Mouse (Mus musculus) forebrain, embryonic 11.5 days (tissue): ENCODE measurements around the gene Nbas. TPM values are rescaled to one million over a fixed set of nuclear protein-coding genes. Genes with fewer than 3 reads are reported as not detected.

Source experiments
- ATAC-seq: fragments of 200-750 bp; cut with Nextera tagmentation; replicated peaks from 2 replicates; pipeline ENCODE4 v1.8.0; 2017; ENCODE audit warnings: moderate TSS enrichment; ENCODE audit not compliant: low FRiP score
- DNase-seq: peaks from one replicate; pipeline ENCODE4 v3.0.0-alpha.2; 2017; ENCODE audit warnings: low spot score
- H3K27ac ChIP-seq: fragments of 300-500 bp; sonication (generic); 2 replicates; pipeline ENCODE4 v1.5.1; 2014; ENCODE audit warnings: low read depth, low read length
- H3K27me3 ChIP-seq: fragments of 300-500 bp; sonication (generic); 2 replicates; pipeline ENCODE4 v1.6.1; 2014; ENCODE audit warnings: mild to moderate bottlenecking, low read length, mixed read lengths; ENCODE audit not compliant: control insufficient read depth, insufficient read depth
- H3K36me3 ChIP-seq: fragments of 300-500 bp; sonication (generic); 2 replicates; pipeline ENCODE4 v1.6.1; 2014; ENCODE audit warnings: mild to moderate bottlenecking, low read length, moderate library complexity, mixed read lengths; ENCODE audit not compliant: control insufficient read depth, insufficient read depth
- H3K4me1 ChIP-seq: fragments of 300-500 bp; sonication (generic); replicated peaks from 2 replicates; pipeline ENCODE4 v1.6.1; 2014; ENCODE audit warnings: low read length, mixed read lengths; ENCODE audit not compliant: control insufficient read depth, insufficient read depth
- H3K4me2 ChIP-seq: fragments of 300-500 bp; sonication (generic); 2 replicates; pipeline ENCODE4 v1.6.1; 2014; ENCODE audit warnings: low read depth, mild to moderate bottlenecking, low read length, moderate library complexity, mixed read lengths; ENCODE audit not compliant: severe bottlenecking
- H3K4me3 ChIP-seq: fragments of 300-500 bp; sonication (generic); 2 replicates; pipeline ENCODE4 v1.5.1; 2014; ENCODE audit warnings: low read depth, low read length
- H3K9ac ChIP-seq: fragments of 300-500 bp; sonication (generic); 2 replicates; pipeline ENCODE4 v1.6.1; 2014; ENCODE audit warnings: low read length
- H3K9me3 ChIP-seq: fragments of 300-500 bp; sonication (generic); 2 replicates; pipeline ENCODE4 v1.6.1; 2016; ENCODE audit warnings: low read length, mixed read lengths; ENCODE audit not compliant: control insufficient read depth
- WGBS: fragments of 180-500 bp; shearing (Covaris S2); extraction: QIAGEN DNeasy Blood & Tissue Kit; methylation state at CpG from one replicate; pipeline ENCODE4 v1.1.7; 2014; 5-methylcytosine and 5-hydroxymethylcytosine counted together
- polyA plus RNA-seq: library from polyadenylated mRNA; unstranded; fragments of >200 nt; fragmentation: Nextera tagmentation; extraction: Ambion mirVana; gene quantifications from 2 replicates; pipeline ENCODE4 v1.2.1, GENCODE M21; 2014

Nbas gene
- polyA plus RNA-seq, 1 experiment from 2014 or later, result 15.9 TPM

DNA sequence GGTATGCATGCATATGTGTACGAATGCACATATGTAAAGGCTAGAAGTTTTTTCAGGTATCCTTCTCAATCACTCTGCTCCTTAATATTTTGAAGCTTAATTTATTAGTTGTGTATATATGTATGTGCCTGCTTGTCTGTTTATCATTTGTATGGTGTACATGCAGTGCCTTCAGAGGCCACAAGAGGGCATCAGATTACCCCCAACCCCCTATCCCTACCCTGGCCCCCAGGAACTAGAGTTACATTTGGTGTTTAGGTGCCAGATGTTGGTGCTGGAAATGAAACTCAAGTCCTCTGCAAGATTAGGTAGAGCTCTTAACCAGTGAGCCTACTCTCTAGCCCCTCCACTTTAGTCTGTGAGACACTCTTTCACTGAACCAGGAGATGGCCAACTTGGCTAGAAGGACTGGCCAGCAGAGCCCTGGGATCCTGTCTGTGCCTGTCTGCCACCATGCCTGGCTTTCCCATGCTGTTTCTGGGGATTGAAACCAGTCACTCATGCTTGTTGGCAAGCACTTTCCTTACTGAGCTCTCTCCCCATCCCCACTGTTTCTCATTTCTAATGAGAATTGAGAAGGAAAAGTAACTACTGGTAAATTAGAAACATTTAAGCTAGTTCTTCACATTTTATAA lies 263.9 kb downstream of the Nbas start:
- H3K36me3 ChIP-seq, result no peaks in the 10 kb centered on the region
- H3K4me2 ChIP-seq, result no peak overlapping the region
- H3K9ac ChIP-seq, result no peak overlapping the region
- H3K4me3 ChIP-seq, result no peak overlapping the region
- no peak for ATAC-seq
- WGBS, result 62% methylated on average over 1 of the region's 1 CpGs
- H3K27ac ChIP-seq, result no peak overlapping the region
- no peaks in the 10 kb centered on the region for H3K27me3 ChIP-seq
- H3K9me3 ChIP-seq, result no peaks in the 10 kb centered on the region
- H3K4me1 ChIP-seq, result no peaks in the 10 kb centered on the region
- peak; percentile 53 for DNase-seq

DNA sequence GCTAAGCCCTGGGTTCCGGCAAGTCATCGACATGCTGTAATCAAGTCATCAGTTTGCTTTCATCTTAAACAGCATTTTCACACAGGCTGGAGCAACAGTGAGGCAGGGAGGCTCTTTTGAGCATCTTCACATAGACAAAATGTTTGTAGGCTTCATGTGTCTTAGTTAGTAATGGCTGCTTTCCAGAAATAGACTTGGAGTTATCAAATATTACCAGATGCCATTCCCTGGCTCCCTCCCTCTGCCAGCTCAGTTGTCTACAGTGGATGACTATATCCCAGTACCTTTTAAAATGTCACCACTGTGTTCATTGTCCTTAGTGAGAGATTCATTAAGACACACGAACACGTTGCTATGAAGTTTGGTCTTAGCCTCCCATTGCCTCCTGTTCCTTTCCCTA lies 270.2 kb downstream of the Nbas start:
- H3K4me2 ChIP-seq, result no peak overlapping the region
- H3K36me3 ChIP-seq, result no peaks in the 10 kb centered on the region
- H3K4me1 ChIP-seq, result no peaks in the 10 kb centered on the region
- H3K9ac ChIP-seq, result no peak overlapping the region
- no peak for DNase-seq
- no peak overlapping the region for H3K4me3 ChIP-seq
- 93% methylated on average over 4 of the region's 4 CpGs for WGBS
- ATAC-seq, result no peak
- H3K27me3 ChIP-seq, result no peaks in the 10 kb centered on the region
- no peak overlapping the region for H3K27ac ChIP-seq
- no peaks in the 10 kb centered on the region for H3K9me3 ChIP-seq

GRCm38 (mm10) chr12:13543806-13544205 lies 274.9 kb downstream of the Nbas start:
- no peak overlapping the region for H3K27ac ChIP-seq
- no peaks in the 10 kb centered on the region for H3K27me3 ChIP-seq
- H3K4me2 ChIP-seq, result no peak overlapping the region
- no peaks in the 10 kb centered on the region for H3K36me3 ChIP-seq
- no peaks in the 10 kb centered on the region for H3K4me1 ChIP-seq
- no peak overlapping the region for H3K4me3 ChIP-seq
- 70% methylated on average over 5 of the region's 5 CpGs for WGBS
- no peak overlapping the region for H3K9ac ChIP-seq
- DNase-seq (no peak), ATAC-seq (no peak)
- H3K9me3 ChIP-seq, result no peaks in the 10 kb centered on the region

DNA sequence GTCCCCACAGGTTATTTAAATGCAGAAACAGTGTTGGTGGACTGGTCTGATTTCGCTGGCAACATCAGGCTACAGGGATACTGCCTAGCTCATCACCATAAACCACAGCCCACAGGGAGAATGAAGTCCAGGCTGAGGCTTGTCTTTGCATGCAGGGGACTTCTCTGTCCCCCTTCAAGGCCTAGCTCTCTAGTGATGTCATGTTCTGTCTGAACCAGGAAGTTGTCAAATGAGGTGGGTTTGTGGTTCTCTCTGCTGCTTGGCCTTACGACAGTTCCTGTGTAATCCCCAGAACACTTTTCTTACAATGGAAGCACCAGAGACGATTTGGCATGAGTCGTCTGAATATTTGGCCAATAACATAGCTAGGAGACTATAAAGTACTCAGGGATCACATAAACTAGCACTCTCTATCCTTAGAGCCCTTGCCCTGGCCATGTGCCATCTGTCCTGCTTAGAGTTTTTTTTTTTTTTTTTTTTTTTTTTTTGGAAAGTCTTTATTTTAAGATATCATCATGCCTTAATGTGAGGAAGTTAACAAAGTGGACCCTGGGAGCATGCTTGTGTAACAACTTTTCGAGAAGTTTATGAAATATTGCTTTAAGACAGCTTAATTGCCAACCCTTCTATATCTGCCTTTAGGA lies 294.8 kb downstream of the Nbas start:
- Histone ChIP-seq H3K36me3 (no peaks in the 10 kb centered on the region), H3K9ac (no peak overlapping the region), H3K9me3 (no peaks in the 10 kb centered on the region), H3K27ac (no peak overlapping the region), H3K27me3 (no peaks in the 10 kb centered on the region), H3K4me3 (no peak overlapping the region), H3K4me2 (no peak overlapping the region), H3K4me1 (no peaks in the 10 kb centered on the region)
- ATAC-seq (no peak), DNase-seq (no peak)
- 81% methylated on average over 5 of the region's 5 CpGs for WGBS

DNA sequence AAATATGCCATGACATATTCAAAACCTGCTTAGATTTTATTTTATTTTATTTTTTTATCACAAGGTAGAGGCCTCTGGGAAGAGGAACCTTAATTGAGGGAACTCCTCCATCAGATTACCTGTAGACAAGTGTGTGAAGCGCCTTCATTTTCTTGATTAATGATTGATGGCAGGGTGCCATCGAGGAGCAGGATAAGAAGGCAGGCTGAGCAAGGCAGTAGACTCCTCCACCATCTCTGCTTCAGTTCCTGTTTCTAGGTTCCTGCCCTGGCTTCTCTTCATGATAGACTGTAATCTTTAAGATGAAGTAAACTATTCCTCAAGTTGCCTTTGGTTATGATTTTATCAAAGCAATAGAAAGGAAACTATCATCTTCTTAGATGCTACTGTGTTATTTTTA lies 295.4 kb downstream of the Nbas start:
- no peak for DNase-seq
- H3K4me1 ChIP-seq, result no peaks in the 10 kb centered on the region
- H3K27me3 ChIP-seq, result no peaks in the 10 kb centered on the region
- H3K27ac ChIP-seq, result no peak overlapping the region
- H3K36me3 ChIP-seq, result no peaks in the 10 kb centered on the region
- no peak for ATAC-seq
- H3K4me3 ChIP-seq, result no peak overlapping the region
- H3K4me2 ChIP-seq, result no peak overlapping the region
- H3K9ac ChIP-seq, result no peak overlapping the region
- 97% methylated on average over 2 of the region's 2 CpGs for WGBS
- no peaks in the 10 kb centered on the region for H3K9me3 ChIP-seq

DNA sequence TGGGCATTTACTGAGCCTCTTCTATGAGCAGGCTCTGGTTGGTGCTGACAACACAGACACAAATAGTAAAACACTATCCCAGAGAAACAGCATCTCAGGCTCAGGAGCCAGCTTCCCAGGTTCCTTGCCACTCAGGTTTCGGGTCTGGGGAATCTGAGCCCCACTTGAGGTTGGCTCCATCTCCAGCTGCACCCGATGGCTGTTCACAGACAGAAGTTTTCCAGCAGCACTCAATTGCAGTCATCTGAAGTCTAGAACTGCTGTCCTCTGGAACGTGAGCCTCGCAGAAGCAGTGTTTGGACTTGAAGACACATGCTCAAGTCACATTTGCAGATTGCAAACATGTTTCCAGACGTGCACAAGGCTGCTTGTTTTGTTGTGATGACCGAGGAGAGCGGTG lies 297.5 kb downstream of the Nbas start:
- Histone ChIP-seq H3K9me3 (no peaks in the 10 kb centered on the region), H3K9ac (no peak overlapping the region), H3K4me1 (no peaks in the 10 kb centered on the region), H3K27me3 (no peaks in the 10 kb centered on the region), H3K36me3 (no peaks in the 10 kb centered on the region), H3K4me3 (no peak overlapping the region), H3K4me2 (no peak overlapping the region), H3K27ac (no peak overlapping the region)
- WGBS, result 89% methylated on average over 7 of the region's 7 CpGs
- no peak for ATAC-seq
- no peak for DNase-seq

DNA sequence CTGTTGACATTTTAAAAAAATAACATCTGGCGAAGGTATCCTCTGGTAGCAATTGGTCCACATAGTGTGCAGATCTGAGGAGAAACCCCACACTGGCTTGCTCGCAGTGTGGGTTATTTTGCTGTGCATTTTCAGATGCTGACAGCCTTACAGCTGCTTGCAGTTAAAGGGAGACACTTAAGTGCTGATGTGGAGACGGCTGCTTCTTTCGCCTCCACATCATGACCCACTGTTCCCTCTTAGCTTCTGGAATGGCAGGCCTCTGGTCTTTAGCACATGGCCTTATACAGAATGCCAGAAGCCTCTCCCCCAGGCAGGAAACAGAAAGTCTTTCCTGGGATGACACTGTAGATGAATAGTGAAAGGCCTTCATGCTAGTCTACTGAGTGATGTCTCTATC lies 306.2 kb downstream of the Nbas start:
- H3K9me3 ChIP-seq, result no peaks in the 10 kb centered on the region
- 84% methylated on average over 4 of the region's 4 CpGs for WGBS
- DNase-seq (no peak), ATAC-seq (no peak)
- no peak overlapping the region for H3K4me3 ChIP-seq
- H3K27ac ChIP-seq, result no peak overlapping the region
- H3K27me3 ChIP-seq, result no peaks in the 10 kb centered on the region
- no peaks in the 10 kb centered on the region for H3K4me1 ChIP-seq
- no peak overlapping the region for H3K4me2 ChIP-seq
- no peaks in the 10 kb centered on the region for H3K36me3 ChIP-seq
- H3K9ac ChIP-seq, result no peak overlapping the region

DNA sequence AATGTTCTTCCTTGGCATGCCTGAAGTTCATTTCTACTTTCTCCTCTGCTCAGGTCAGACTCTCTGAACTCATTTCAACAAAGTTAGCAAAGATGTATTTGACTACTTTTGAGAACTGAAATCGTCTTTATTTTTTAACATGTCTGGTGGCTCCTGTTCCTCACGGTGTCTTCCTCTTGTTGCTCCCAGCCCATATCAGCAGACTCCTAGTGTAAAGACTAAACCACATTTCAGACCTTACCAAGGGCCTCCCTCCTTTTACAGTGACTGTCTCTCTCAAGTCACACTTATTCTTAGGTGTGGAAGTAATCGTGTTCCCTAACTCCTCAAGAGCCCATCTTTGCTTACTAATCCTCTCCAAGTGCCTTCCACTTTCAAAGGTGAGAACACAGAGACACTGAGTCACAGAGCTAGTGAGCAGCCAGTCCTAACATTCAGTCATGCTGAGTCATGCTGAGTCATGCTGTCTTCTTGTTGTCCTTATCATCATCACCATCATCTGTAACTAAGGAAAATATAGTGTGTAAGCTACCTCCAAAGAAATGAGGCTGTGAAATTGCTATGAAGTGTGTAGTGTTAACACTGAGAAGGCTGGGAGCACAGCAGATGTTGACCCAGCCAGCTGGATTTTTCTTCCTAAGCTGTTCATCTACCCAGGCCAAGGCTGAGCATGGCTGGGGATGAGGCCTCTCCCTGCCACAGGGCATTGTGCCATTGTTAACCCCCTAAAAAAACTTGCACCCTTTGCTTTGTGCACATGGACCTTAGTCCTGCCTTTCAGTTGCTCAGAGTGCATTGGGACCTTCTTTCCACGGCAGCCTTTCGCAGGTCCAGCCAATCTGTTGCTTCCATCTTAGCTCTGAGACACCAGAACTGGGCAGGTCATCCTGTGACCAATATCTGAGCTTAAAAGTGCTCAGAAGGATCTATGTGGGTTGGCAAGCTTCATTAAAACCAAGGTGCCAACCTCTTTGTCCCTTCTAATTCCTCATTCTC lies 307.0 kb downstream of the Nbas start:
- no peak overlapping the region for H3K4me3 ChIP-seq
- no peak overlapping the region for H3K27ac ChIP-seq
- no peaks in the 10 kb centered on the region for H3K4me1 ChIP-seq
- H3K27me3 ChIP-seq, result no peaks in the 10 kb centered on the region
- no peaks in the 10 kb centered on the region for H3K9me3 ChIP-seq
- no peak overlapping the region for H3K9ac ChIP-seq
- no peaks in the 10 kb centered on the region for H3K36me3 ChIP-seq
- WGBS, result 87% methylated on average over 5 of the region's 5 CpGs
- H3K4me2 ChIP-seq, result no peak overlapping the region
- ATAC-seq (no peak), DNase-seq (no peak)
